19 mouse cellular contexts compared by ENCODE assay signal in the genomic region with DNA sequence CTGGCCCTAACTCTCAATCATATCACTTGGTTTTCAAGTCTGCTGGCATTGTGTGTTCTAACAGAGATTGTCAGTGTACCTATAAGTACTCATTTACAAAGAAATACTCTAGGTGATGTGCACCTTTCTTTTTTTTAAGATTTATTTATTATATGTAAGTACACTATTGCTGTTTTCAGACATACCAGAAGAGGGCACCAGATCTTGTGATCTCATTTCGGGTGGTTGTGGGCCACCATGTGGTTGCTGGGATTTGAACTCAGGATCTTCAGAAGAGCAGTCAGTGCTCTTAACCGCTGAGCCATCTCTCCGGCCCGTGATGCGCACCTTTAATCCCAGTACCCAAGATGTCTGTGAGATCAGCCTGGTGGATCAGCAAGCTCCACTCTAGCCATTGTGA. TPM values are rescaled to one million over a fixed set of nuclear protein-coding genes. Genes with fewer than 3 reads are reported as not detected.
DNase-seq lines count a peak whose midpoint lies in the region; TF ChIP-seq lines count a peak whose summit lies in the region.
"Had no signal": no experiment of that assay in that cellular context is flagged by ENCODE, and none has a peak within 500 bp of the region (broad histone marks: within the 10 kb centered on the region; RNA-seq: fewer than 3 reads in every experiment).

No protein-coding gene starts in this region.

- H3K36me3 ChIP-seq in kidney, adult 2 months (ENCODE audit: control insufficient read depth, insufficient read depth, low read length) = no peaks in the 10 kb centered on the region
- no peaks in the 10 kb centered on the region for H3K36me3 ChIP-seq in thymus, adult 2 months (ENCODE audit: control insufficient read depth, insufficient read depth, low read length)
- H3K36me3 ChIP-seq: hindbrain, embryonic 13.5 days; limb, embryonic 15.5 days; lung, embryonic 15.5 days; midbrain, embryonic 13.5 days; neural tube, embryonic 15.5 days had no signal

- WGBS in kidney, adult 2 months = 94% methylated on average over 5 of the region's 5 CpGs
- WGBS in thymus, adult 2 months = 79% methylated on average over 5 of the region's 5 CpGs

- no peak overlapping the region for H3K27ac ChIP-seq in kidney, adult 2 months (ENCODE audit: insufficient read depth, low read depth, low read length)
- H3K27ac ChIP-seq in thymus, adult 2 months (ENCODE audit: control insufficient read depth, insufficient read depth, low read length) = no peak overlapping the region
- H3K27ac ChIP-seq: hindbrain, embryonic 13.5 days; limb, embryonic 15.5 days; lung, embryonic 15.5 days; midbrain, embryonic 13.5 days; neural tube, embryonic 15.5 days had no signal

- H3K27me3 ChIP-seq in kidney, adult 2 months (replicated peaks; ENCODE audit: control insufficient read depth, insufficient read depth, low read length) = no peaks in the 10 kb centered on the region
- H3K27me3 ChIP-seq in thymus, adult 2 months (ENCODE audit: control insufficient read depth, insufficient read depth, low read length) = no peaks in the 10 kb centered on the region
- H3K27me3 ChIP-seq: hindbrain, embryonic 13.5 days; limb, embryonic 15.5 days; lung, embryonic 15.5 days; midbrain, embryonic 13.5 days; neural tube, embryonic 15.5 days had no signal

- no peak overlapping the region for H3K4me3 ChIP-seq in kidney, adult 2 months (ENCODE audit: insufficient read depth, low read depth, low read length)
- H3K4me3 ChIP-seq in thymus, adult 2 months (ENCODE audit: control insufficient read depth, insufficient read depth, low read length) = no peak overlapping the region
- H3K4me3 ChIP-seq: hindbrain, embryonic 13.5 days; limb, embryonic 15.5 days; lung, embryonic 15.5 days; midbrain, embryonic 13.5 days; neural tube, embryonic 15.5 days had no signal

- no peak for DNase-seq in kidney, adult 2 months
- no peak for DNase-seq in kidney, adult 9 months
- DNase-seq in thymus, postnatal 0 days (ENCODE audit: low spot score) = peak; percentile 42
- DNase-seq in thymus, adult 2 months = no peak
- peak; percentile 35 for DNase-seq in MEL-GATA-1-ER (ENCODE audit: extremely low read depth, low read depth)
- DNase-seq in naive thymus-derived CD4-positive, alpha-beta T cell, adult 2 months (ENCODE audit: low read depth) = peak; percentile 55
- DNase-seq in left cerebral cortex, postnatal 25 days (ENCODE audit: low spot score in 2 of 2) = no peak
- no peak for DNase-seq in urinary bladder, adult 18-20 months (ENCODE audit: low spot score in 2 of 2)
- DNase-seq: adrenal gland, postnatal 14 days; cerebellum, adult 11 months; cerebellum, postnatal 10 days; heart, postnatal 14 days; right cerebral cortex, postnatal 25 days; thymus, postnatal 36 days had no signal

- intact Hi-C loops in left cerebral cortex, postnatal 25 days (cut with DNase I) = no loop called here

- TF ChIP-seq POLR2A in kidney, adult 2 months (IDR thresholded peaks at IDR 0.05; ENCODE audit: low read depth, low read length) = no peak
- no peak for TF ChIP-seq POLR2A in thymus, adult 2 months (IDR thresholded peaks at IDR 0.05; ENCODE audit: control insufficient read depth, extremely low read depth, insufficient read depth, low read length, poor library complexity)

- peaks cover 5% of the 10 kb centered on the region; the same call in 1 of the 2 replicates for H3K4me1 ChIP-seq in kidney, adult 2 months (ENCODE audit: control insufficient read depth, insufficient read depth, low read length)
- H3K4me1 ChIP-seq in thymus, adult 2 months (replicated peaks; ENCODE audit: control insufficient read depth, insufficient read depth, low read length) = peaks cover 11% of the 10 kb centered on the region
- H3K4me1 ChIP-seq: hindbrain, embryonic 13.5 days; midbrain, embryonic 13.5 days; neural tube, embryonic 15.5 days had no signal

- 0 out of 2 replicates have a peak, but pooled peaks have one; percentile 11 for TF ChIP-seq CTCF in kidney, adult 2 months (conservative IDR thresholded peaks at IDR 0.05; ENCODE audit: insufficient read depth, insufficient read length, low read depth, low read length)
- TF ChIP-seq CTCF in thymus, adult 2 months (IDR thresholded peaks at IDR 0.05; ENCODE audit: borderline replicate concordance, control insufficient read depth, extremely low read depth, insufficient read depth, low read length, poor library complexity) = no peak

RNA-seq across cellular contexts. Expression of a gene that starts 37.1 kb away (rescaled TPM):
- 56.8 and 57.2 TPM in 2 replicates for polyA plus RNA-seq in kidney, adult 2 months (2012; rRNA removed)
- polyA plus RNA-seq in thymus, postnatal 0 days (2015; fragmentation: Nextera tagmentation; extraction: Ambion mirVana) = 26.5 and 31.2 TPM in 2 replicates
- polyA plus RNA-seq in thymus, adult 2 months (2012; rRNA removed) = 45.4 and 50.0 TPM in 2 replicates
- total RNA-seq in left cerebral cortex, postnatal 25 days (2021) = 1 to 10 TPM; 2.5 to 3.4 TPM

Comparison
In these comparisons a context has a peak if more than half of its experiments do, and no peak if none do; other contexts are left out.
1. DNase-seq: peak in thymus, postnatal 0 days (single experiment), MEL-GATA-1-ER (single experiment) and naive thymus-derived CD4-positive, alpha-beta T cell, adult 2 months (single experiment); none in kidney, adult 2 months (single experiment), kidney, adult 9 months (single experiment), thymus, adult 2 months (single experiment), left cerebral cortex, postnatal 25 days (0 of 2) and urinary bladder, adult 18-20 months (0 of 2).